Mouse (Mus musculus) kidney, embryonic 14.5 days (tissue): Measurements from ENCODE around the gene Nelfe. TPM values are rescaled to one million over a fixed set of nuclear protein-coding genes. Genes with fewer than 3 reads are reported as not detected.
A peak's percentile ranks its signal among the peaks of the same experiment; 100 is the strongest.
"Not testable (repeated sequence)": the region's sequence is repeated elsewhere in the genome, so short reads cannot be mapped to it uniquely, and the experiment has no call there.

ENCODE experiments used
- ATAC-seq: fragments of 200-750 bp; cut with Nextera tagmentation; 2 replicates; pipeline ENCODE4 v1.8.0; 2017; ENCODE audit warnings: moderate number of reproducible peaks, mild to moderate bottlenecking, moderate TSS enrichment, moderate library complexity; ENCODE audit not compliant: low FRiP score, low TSS enrichment
- H3K27ac ChIP-seq: fragments of 300-500 bp; sonication (generic); 2 replicates; pipeline ENCODE4 v1.5.1; 2014; ENCODE audit warnings: low read depth, mild to moderate bottlenecking, low read length, moderate library complexity, mixed read lengths
- H3K27me3 ChIP-seq: fragments of 300-500 bp; sonication (generic); 2 replicates; pipeline ENCODE4 v1.6.1; 2014; ENCODE audit warnings: mild to moderate bottlenecking, low read length; ENCODE audit not compliant: control insufficient read depth, insufficient read depth
- H3K36me3 ChIP-seq: fragments of 300-500 bp; sonication (generic); 2 replicates; pipeline ENCODE4 v1.6.1; 2014; ENCODE audit warnings: low read length, mixed read lengths; ENCODE audit not compliant: control insufficient read depth, insufficient read depth
- H3K4me1 ChIP-seq: fragments of 300-500 bp; sonication (generic); 2 replicates; pipeline ENCODE4 v1.6.1; 2014; ENCODE audit warnings: low read length, mixed read lengths; ENCODE audit not compliant: control insufficient read depth, insufficient read depth
- H3K4me2 ChIP-seq: fragments of 300-500 bp; sonication (generic); replicated peaks from 2 replicates; pipeline ENCODE4 v1.6.1; 2014; ENCODE audit warnings: low read depth, mild to moderate bottlenecking, low read length
- H3K4me3 ChIP-seq: fragments of 300-500 bp; sonication (generic); 2 replicates; pipeline ENCODE4 v1.5.1; 2014; ENCODE audit warnings: mild to moderate bottlenecking, low read length
- H3K9ac ChIP-seq: fragments of 300-500 bp; sonication (generic); 2 replicates; pipeline ENCODE4 v1.6.1; 2014; ENCODE audit warnings: low read depth, mild to moderate bottlenecking, low read length, moderate library complexity
- H3K9me3 ChIP-seq: fragments of 300-500 bp; sonication (generic); 2 replicates; pipeline ENCODE4 v1.6.1; 2016; ENCODE audit warnings: low read length; ENCODE audit not compliant: control insufficient read depth
- WGBS: fragments of 180-500 bp; shearing (Covaris S2); extraction: QIAGEN DNeasy Blood & Tissue Kit; methylation state at CpG from one replicate; pipeline ENCODE4 v1.1.7; 2014; 5-methylcytosine and 5-hydroxymethylcytosine counted together
- polyA plus RNA-seq: library from polyadenylated mRNA; unstranded; fragments of >200 nt; fragmentation: Nextera tagmentation; extraction: Ambion mirVana; gene quantifications from 2 replicates; pipeline ENCODE4 v1.2.1, GENCODE M21; 2014

Nelfe gene
- polyA plus RNA-seq, 1 experiment from 2014 or later, result 119 TPM

DNA sequence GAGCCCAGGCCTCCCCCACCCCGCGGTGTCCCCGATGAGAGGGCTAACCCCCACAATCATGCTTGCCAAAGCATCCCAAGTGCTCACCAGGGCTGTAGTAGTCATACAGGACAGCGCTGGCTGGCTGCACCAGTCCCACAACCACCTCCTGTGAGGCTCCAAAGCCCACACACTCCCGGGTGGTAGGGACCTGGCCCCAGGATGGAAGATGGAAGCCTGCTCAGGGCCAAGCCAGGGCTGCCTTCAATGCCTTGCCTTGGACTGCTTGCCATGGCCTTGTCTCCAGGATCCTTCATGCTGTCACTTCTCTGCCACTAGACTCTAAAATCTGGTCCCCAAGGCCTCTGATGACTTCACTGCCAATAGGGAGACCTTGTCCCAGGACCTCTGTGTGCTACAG, 39.8 kb upstream of the Nelfe start:
- H3K27ac ChIP-seq, H3K4me2 ChIP-seq: not testable (repeated sequence)

DNA sequence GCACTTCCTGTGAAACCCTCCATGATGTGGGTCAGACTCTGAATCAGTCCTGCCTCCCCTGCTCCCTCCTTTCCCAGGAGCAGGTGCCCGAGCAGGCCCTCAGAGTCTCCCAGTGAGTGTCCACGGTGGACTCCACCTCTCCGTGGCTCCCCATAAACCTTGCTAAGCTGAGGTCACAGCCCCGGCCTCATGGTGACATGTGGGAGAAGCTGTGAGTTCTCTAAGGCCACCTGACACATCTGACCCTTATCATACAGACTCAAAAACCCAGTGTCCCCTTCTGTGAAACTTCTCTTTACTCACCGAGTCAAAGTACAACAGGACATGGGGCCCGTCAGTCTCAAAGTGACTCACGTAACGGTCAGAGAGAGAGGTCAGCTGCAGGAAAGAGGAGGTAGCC, 39.4 kb upstream of the Nelfe start:
- not testable (repeated sequence) for H3K4me3 ChIP-seq, H3K36me3 ChIP-seq, ATAC-seq, H3K9ac ChIP-seq, H3K4me1 ChIP-seq, H3K4me2 ChIP-seq, H3K9me3 ChIP-seq, H3K27me3 ChIP-seq, H3K27ac ChIP-seq
- WGBS, result 72% methylated on average over 8 of the region's 8 CpGs

More for the DNA sequence above, 39.8 kb upstream of the Nelfe start:
- H3K9me3 ChIP-seq, H3K4me1 ChIP-seq, H3K27me3 ChIP-seq, ATAC-seq, H3K4me3 ChIP-seq, H3K9ac ChIP-seq, H3K36me3 ChIP-seq: not testable (repeated sequence)
- WGBS, result 85% methylated on average over 5 of the region's 5 CpGs

DNA sequence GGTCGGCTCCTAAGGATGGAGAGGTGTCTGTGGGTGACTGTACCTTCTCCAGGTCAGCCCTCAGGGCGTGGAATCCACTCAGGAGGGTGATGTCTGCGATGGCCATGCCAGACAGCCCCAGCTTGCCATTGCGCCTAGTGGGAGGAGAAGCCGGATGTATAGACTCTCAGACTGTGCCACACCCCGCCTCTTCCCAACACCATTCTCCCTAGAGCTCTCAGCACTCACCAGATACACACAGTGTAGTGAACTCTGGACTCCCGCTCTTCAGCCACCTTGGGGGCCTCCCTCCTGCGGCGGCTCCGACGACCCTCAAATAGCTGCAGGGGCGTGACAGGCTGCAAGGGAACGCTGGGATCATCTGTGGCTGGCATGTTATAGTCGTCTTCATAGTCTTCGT, 38.9 kb upstream of the Nelfe start:
- no peaks in the 10 kb centered on the region for H3K4me1 ChIP-seq
- no peak for ATAC-seq
- H3K4me3 ChIP-seq, result no peak overlapping the region
- no peak overlapping the region for H3K4me2 ChIP-seq
- H3K27me3 ChIP-seq, result no peaks in the 10 kb centered on the region
- H3K9me3 ChIP-seq, result no peaks in the 10 kb centered on the region
- no peaks in the 10 kb centered on the region for H3K36me3 ChIP-seq
- 70% methylated on average over 15 of the region's 15 CpGs for WGBS
- no peak overlapping the region for H3K27ac ChIP-seq
- no peak overlapping the region for H3K9ac ChIP-seq

DNA sequence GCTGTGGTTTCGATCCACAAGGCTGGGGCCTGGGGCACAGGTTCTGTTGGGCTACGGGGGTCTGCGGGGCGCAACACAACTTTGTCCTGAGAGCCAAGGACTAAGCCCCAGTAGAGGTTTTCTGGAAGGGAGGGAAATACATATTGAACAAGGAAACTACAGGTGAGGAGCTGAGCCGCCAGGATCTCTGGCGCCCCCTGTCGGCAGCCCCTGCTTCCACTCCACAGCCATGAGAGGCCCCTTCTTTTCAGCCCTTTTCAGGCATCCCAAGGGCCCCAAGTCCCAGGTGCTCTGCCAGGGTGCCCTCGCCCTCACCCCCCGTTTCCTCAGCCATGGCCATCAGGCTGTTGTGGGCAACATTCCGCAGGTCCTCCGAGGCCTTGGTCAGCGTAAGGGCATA, 36.4 kb upstream of the Nelfe start:
- H3K27ac ChIP-seq, H3K36me3 ChIP-seq, H3K27me3 ChIP-seq, H3K4me2 ChIP-seq, H3K9me3 ChIP-seq, ATAC-seq, H3K4me3 ChIP-seq, H3K9ac ChIP-seq, H3K4me1 ChIP-seq: not testable (repeated sequence)
- WGBS, result 70% methylated on average over 12 of the region's 12 CpGs

DNA sequence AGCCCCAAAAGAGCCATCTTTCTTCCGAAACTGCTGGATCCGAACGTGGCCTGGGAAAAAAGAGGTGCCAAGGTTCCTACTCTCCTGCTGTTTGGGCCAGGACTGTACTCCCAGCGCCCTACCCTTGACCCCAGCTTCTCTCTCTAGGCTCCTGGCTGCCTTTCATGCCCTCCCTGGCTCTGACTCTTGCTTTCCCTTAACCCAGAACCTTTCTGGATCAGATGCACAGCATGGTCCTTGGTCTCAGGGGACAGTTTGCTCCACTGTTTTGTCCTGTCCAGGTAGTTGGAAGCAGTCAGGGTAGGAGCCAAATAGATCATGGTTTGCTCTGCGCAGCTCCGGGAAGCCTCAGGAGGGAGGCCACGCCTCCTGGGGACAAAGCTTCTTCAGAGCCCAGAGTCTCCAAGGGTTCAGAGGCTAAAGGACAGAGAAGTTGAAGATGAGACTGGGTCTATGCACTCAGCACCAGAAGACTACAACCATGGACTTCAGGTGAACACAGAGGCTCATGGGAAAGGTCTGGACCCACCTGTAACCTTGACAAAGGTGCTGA, 35.3 kb upstream of the Nelfe start:
- H3K4me1 ChIP-seq, result no peaks in the 10 kb centered on the region
- no peak overlapping the region for H3K27ac ChIP-seq
- WGBS, result 74% methylated on average over 7 of the region's 7 CpGs
- H3K9ac ChIP-seq, result no peak overlapping the region
- H3K9me3 ChIP-seq, result no peaks in the 10 kb centered on the region
- no peaks in the 10 kb centered on the region for H3K27me3 ChIP-seq
- ATAC-seq, result no peak
- H3K4me2 ChIP-seq, result no peak overlapping the region
- no peak overlapping the region for H3K4me3 ChIP-seq
- H3K36me3 ChIP-seq, result no peaks in the 10 kb centered on the region

DNA sequence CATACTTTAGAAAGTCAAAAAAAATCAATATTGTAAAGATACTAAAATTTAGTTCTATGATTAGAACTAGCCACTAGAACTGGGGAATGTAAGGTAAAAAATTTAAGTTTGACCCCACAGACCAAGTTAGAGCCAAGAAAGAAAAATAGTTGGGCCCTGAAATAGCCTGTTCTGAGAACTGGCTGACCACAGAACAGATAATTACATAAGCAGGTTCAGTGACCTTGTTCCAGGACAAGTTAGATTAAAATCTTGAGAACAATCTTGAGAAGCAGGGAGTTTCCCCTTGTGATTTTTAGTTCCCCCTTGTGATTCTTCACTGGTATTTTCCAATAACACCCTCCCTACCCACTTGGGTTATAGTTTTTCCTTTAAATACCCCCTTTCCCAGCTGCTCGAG, 19.4 kb upstream of the Nelfe start:
- H3K27me3 ChIP-seq, H3K9ac ChIP-seq, H3K4me2 ChIP-seq, H3K27ac ChIP-seq, H3K4me1 ChIP-seq, ATAC-seq, H3K4me3 ChIP-seq, H3K9me3 ChIP-seq: not testable (repeated sequence)
- 91% methylated on average over 1 of the region's 1 CpGs for WGBS
- H3K36me3 ChIP-seq, result peaks cover 32% of the 10 kb centered on the region; the same call in 1 of the 2 replicates

DNA sequence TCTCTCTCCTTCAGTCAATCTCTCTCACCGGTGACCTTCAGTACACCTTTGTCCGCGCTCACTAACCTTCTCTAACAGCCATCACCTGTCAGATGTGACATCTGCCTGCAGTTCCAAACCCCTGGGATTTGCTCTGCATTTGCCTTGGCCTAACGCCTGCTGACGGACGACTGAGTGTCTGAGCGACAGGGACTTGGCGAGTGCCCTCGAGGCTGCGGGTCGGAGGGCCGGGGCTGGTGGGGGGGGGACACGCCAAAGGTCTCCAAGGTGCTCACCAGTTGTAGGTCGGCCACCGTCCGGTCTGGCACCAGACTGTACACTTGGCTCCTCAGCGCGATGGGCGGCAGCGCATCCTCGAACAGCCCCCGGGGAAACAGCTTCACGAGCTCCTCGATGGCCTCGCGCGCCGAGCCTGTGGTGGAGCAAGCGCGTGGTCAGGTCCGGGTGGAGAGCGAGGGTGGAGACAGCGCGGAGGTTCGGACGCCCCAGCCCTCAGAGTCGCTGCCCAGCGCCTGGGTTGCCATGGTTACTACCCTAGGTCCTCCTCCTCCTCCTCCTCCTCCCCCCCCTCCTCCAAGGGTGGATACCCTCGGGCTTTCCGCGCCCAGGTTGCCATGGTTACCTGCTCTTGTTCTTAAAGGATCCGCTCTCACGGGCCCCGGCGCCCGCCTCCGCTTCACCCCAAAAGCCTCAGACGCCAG, 13.9 kb upstream of the Nelfe start:
- peak overlapping the region; percentile 88 for H3K4me3 ChIP-seq
- H3K36me3 ChIP-seq, result peaks cover 29% of the 10 kb centered on the region
- no peaks in the 10 kb centered on the region for H3K9me3 ChIP-seq
- peak overlapping the region; percentile 61 for H3K9ac ChIP-seq
- H3K27me3 ChIP-seq, result no peaks in the 10 kb centered on the region
- peak; percentile 79 for ATAC-seq
- H3K27ac ChIP-seq, result no peak overlapping the region
- WGBS, result 5% methylated on average over 43 of the region's 48 CpGs
- peaks cover 16% of the 10 kb centered on the region for H3K4me1 ChIP-seq
- H3K4me2 ChIP-seq, result peak overlapping the region; percentile 96

DNA sequence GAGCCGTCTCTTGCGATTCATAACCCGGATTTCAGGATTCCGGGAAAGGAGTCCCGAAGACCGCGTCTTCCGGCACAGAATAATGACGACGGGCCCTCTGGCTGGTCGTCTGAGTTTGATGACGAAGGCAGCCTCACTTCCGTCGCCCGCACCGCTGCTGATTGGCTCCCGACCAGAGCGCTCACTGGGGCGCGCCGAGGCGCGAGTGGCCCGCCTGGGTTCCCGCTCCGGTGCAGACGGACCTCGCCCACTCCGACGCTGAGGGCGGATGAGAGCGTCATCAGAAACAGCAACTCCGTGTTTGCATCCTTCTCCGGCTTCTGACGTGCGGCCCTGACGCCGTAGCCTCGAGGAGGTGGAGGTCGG, 13.4 kb upstream of the Nelfe start, which contains the start of the genes Stk19 and Dxo:
Gene Stk19, minus strand, starts transcription at position 90 of the 366 bp plus-strand sequence.
Gene Dxo, plus strand, starts transcription at position 164 of the 366 bp plus-strand sequence.
- ATAC-seq, result peak; percentile 94
- Histone ChIP-seq H3K27me3 (no peaks in the 10 kb centered on the region), H3K9me3 (no peaks in the 10 kb centered on the region), H3K27ac (peak within 1 kb of the TSS; percentile 20; the same call in 1 of the 2 replicates), H3K4me3 (peak within 1 kb of the TSS; percentile 88), H3K4me2 (peak within 1 kb of the TSS; percentile 96), H3K9ac (peak within 1 kb of the TSS; percentile 61), H3K4me1 (peaks cover 16% of the 10 kb centered on the region), H3K36me3 (peaks cover 32% of the 10 kb centered on the region)
- under 1% methylated on average over 40 of the region's 40 CpGs for WGBS
